22 mouse cellular contexts compared by ENCODE assay signal in genomic region chr1:76404003-76404402, GRCm38 (mm10).
"Had no signal": no experiment of that assay in that cellular context is flagged by ENCODE, and none has a peak within 500 bp of the region (broad histone marks: within the 10 kb centered on the region; RNA-seq: fewer than 3 reads in every experiment).

No protein-coding gene starts in this region.

- DNase-seq: liver, postnatal 0 days; lung, adult 2 months; lung, postnatal 14 days; lung, postnatal 36 days; midbrain, embryonic 14.5 days; retina, postnatal 1 day; right cerebral cortex, adult 18-20 months; right cerebral cortex, postnatal 25 days; right cerebral cortex, postnatal 4 days; spleen, adult 18-20 months; thymus, adult 2 months; thymus, postnatal 25 days; thymus, postnatal 4 days had no signal

- H3K9me3 ChIP-seq: lung, embryonic 15.5 days; midbrain, embryonic 10.5 days; midbrain, embryonic 12.5 days; neural tube, embryonic 13.5 days; neural tube, embryonic 15.5 days had no signal

- H3K36me3 ChIP-seq: lung, embryonic 15.5 days; midbrain, embryonic 10.5 days; midbrain, embryonic 12.5 days; neural tube, embryonic 13.5 days; neural tube, embryonic 15.5 days had no signal

- H3K27me3 ChIP-seq: lung, embryonic 15.5 days; midbrain, embryonic 12.5 days; neural tube, embryonic 13.5 days; neural tube, embryonic 15.5 days had no signal

- H3K4me3 ChIP-seq: lung, embryonic 15.5 days; midbrain, embryonic 10.5 days; midbrain, embryonic 12.5 days; myocyte; neural tube, embryonic 13.5 days; neural tube, embryonic 15.5 days had no signal

- ATAC-seq: liver, postnatal 0 days; lung, postnatal 0 days; midbrain, embryonic 16.5 days had no signal

- H3K27ac ChIP-seq: lung, embryonic 15.5 days; macrophage; midbrain, embryonic 10.5 days; midbrain, embryonic 12.5 days; neural tube, embryonic 13.5 days; neural tube, embryonic 15.5 days had no signal

- H3K4me2 ChIP-seq: lung, embryonic 15.5 days; midbrain, embryonic 12.5 days; neural tube, embryonic 13.5 days; neural tube, embryonic 15.5 days had no signal

- H3K4me1 ChIP-seq: lung, embryonic 15.5 days; midbrain, embryonic 10.5 days; midbrain, embryonic 12.5 days; neural tube, embryonic 13.5 days; neural tube, embryonic 15.5 days had no signal

- H3K9ac ChIP-seq: liver, postnatal 0 days; lung, embryonic 15.5 days; midbrain, embryonic 12.5 days; neural tube, embryonic 13.5 days; neural tube, embryonic 15.5 days had no signal
